Mouse (Mus musculus) heart, postnatal 0 days (tissue): Measurements from ENCODE around the gene Tlcd2.

Experiments used
- CTCF ChIP-seq: IDR thresholded peaks from 2 replicates; pipeline ENCODE4 v1.5.1; 2016; ENCODE audit warnings: antibody characterized with exemption, control low read depth, low read depth
- EP300 ChIP-seq: IDR thresholded peaks from 2 replicates; pipeline ENCODE4 v1.6.1; 2016; ENCODE audit warnings: antibody characterized with exemption, low read depth

DNA sequence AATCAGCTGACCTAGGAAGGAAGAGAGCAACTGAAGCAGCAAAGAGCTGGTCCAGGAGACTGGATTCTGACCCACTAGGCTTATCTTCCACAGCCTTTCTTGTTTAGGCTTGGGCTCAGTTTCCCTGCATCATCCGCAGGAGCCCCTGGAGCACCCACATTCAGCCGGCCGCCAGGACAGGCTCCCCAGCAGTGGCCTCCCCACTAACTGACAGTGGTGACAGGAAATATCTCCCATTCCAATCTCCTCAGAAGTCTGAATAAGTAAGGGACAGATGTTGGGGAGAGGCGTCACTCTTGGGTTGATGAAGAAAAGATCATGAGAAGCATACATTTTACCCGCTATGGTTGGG, 1.8 kb upstream of the Tlcd2 start:
- TF ChIP-seq CTCF: no peak
- TF ChIP-seq EP300: no peak
